Mouse (Mus musculus): Measurements from ENCODE around the gene Cox18.
A peak's percentile ranks its signal among the peaks of the same experiment; 100 is the strongest.
"Not testable (repeated sequence)": the region's sequence is repeated elsewhere in the genome, so short reads cannot be mapped to it uniquely, and the experiment has no call there.

The Cox18 gene

DNA sequence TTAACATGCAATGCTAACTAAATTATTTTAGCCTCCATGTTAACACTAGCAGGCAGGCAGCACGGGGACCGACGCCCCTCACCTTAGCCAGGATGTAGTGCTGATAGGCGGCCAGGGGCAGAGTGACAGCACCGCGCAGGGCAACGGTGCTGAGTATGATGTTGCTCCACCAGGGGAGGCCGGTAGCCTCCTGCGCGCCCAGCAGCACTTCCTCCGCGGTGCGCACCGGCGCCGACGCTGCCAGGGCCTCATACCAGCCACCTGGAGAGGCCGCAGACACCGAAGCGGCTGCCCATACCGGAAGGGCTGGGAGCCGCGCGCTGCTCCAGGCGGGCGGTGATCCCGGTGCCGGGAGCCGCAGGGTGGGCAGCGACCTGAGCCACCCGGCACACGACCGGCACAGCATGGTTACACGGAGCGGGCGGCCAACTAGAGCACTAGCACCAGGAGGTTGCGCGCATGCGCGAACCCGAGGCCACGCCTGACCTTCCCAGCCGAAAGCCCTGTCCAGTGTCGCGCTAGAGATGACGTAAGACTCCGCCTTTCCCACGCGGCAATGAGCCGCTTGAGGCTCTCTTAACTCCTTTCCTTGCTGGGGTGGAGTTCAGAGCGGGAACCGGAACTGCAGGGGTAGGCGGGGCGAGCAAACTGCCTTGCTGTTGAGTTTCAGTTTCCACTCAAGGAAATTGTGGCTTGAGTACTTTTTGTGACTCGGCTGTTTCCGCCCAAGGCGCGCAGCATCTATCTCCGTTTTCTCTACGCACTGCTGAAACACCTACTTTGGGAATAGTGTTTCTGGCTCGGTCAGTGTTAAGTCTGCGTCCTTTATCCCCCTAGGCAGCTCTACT is at the start of gene Cox18:
Gene Cox18 (minus strand): TSS at position 468 of the 848 bp plus-strand sequence.
- peak; percentile 97 for DNase-seq

DNA sequence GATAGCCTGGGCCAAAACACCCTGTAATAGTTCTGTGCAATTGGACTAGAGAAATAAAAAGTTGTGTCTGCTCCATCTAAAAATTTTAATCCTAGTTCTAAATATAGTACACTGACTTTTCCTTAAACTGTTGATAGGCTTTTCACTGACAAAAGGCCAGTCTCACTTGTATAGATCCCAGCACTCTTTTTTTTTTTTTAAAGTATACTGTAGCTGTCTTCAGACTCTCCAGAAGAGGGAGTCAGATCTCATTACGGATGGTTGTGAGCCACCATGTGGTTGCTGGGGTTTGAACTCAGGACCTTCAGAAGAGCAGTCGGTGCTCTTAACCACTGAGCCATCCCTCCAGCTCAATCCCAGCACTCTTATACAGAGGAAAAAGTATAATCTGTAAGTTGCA is 38.4 kb upstream of the Cox18 start:
- DNase-seq, result not testable (repeated sequence)

DNA sequence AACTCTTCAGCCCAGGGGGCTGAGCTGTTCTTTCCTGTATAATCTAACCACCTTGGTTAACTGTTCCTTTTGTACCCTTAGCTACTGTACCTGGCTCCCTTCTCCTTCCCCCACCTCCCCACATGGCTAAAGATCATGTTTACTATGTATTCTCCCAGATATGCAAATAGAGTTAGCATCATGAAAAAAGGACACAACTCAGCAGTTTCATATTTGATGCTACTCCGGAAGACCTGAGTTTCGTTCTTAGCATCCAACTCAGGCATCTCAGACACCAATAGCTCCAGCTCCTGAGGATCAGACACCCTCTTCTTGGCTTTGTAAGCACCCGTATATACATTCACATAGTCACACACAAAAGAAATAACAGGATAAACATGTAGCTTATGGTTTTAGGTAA is 33.2 kb upstream of the Cox18 start:
- no peak for DNase-seq

- DNase-seq, result no peak
Observed at GRCm38 (mm10) chr5:90247503-90247902, 23.7 kb upstream of the Cox18 start.

DNA sequence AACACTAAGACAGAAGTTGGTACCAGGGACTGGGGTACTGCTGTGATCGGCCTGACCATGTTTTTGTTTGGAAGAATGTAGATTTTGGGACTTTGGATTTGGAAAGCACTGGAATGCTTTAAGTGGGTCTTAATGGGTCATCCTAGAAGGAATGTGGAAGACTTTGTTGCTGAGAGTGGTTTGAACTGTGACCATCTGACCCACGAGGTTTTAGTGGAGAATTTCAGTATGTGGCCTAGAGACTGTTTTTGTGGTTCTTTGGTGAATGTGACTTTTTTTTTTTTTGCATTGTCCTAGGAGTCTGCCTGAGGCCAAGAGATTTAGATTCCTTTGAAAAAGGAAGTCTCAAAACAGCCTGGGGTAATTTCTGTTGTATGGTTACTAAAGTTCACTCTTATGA is 23.2 kb upstream of the Cox18 start:
- no peak for DNase-seq

DNA sequence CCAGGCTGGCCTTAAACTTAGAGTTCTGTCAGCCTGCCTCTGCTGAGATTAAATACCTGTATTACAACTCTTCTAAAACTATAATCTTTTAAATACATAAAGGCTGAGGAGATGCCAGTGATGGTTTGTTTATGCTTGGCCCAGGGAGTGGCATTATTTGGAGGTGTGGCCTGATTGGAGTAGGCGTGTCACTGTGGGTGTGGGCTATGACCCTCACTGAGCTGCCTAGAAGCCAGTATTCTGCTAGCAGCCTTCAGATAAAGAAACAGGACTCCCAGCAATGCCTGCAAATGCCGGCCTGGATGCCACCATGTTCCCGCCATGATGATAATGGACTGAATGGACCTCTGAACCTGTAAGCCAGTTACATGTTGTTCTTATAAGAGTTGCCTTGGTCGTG is 22.8 kb upstream of the Cox18 start:
- DNase-seq, result no peak

DNA sequence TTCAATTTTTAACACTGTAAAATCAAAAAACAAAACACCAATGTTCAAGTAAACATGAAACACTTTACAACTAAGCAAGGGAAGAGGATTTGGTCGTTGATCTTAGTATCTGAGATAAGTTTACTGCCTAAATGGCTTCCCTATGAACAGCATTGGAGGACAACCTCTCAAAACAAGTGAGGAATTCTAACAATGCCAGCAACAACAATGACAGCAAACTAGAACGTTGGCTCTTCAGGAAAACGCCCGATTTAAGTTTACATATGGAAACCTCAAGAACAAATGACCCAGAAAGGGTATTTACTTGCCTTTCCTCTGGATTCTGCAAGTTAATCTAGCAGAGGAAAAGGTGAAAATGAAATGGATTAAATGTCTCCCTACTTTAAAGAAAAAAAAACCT is 21.6 kb upstream of the Cox18 start:
- DNase-seq, result no peak

DNA sequence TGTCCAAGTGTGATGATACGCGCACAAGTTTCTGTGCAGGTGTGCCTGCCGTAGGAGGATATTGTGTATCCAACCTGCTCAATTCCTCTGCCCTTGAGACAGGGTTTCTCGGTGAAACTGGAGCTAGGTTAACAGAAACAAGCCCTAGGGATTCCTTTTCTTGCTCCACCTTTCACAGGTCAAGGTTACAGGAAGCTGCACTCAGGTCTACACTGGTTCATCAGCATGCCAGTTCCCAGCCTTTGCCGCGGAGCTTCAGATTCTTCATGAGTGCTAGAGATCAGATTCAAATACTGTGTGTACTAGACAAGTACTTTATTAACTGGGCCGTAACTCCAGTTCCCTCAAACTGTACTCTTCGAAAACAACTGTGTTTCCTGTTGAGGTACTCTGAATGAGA is 11.4 kb upstream of the Cox18 start:
- no peak for DNase-seq

GRCm38 (mm10) chr5:90233305-90233704 is 9.5 kb upstream of the Cox18 start:
- no peak for DNase-seq

- no peak for DNase-seq
Observed at GRCm38 (mm10) chr5:90229760-90230159, 6.0 kb upstream of the Cox18 start.

- DNase-seq, result no peak
Observed at GRCm38 (mm10) chr5:90226696-90227095, 2.9 kb upstream of the Cox18 start.

GRCm38 (mm10) chr5:90224730-90225129 is 929 bp upstream of the Cox18 start:
- DNase-seq, result no peak

DNA sequence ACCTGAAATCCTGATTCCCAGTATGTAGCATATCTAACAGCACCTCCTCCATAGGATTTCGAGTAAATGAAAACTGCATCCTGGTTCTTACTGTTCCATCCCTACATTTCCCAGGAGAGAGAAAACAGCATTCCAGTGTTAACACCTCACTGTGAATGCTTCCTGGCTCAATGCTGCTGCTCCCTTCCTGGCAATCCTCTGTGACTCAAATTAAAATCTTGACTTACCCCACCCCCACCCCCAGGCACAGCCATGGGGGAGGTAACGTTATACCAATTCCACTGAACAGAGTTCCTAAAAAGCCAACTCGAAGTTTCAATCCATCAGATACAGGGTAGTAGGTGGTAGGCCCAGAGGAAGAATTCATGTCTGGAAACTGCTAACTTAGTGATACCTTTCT is 864 bp downstream of the Cox18 start:
- no peak for DNase-seq

- no peak for DNase-seq
Observed at GRCm38 (mm10) chr5:90217791-90218190, 6.0 kb downstream of the Cox18 start.

- DNase-seq, result no peak
Observed at GRCm38 (mm10) chr5:90217226-90217625, 6.6 kb downstream of the Cox18 start.

DNA sequence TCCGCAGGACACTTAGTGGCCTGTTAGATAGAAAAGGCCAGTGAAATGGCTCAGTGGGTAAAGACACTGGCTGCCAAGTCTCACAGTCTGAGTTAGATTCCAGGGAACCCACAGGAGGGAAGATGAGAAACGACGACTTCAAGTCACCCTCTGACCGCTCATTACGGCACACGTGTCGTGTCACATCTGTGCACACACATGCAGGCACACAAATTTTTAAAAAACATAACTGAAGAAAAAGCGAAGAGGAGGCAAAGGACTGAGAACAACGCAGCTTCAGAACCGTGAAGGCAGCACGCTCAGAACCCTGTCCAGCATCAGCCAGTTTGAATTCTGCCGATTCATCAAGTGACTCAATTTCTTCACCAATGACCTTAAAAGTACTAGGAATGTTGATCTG is 10.4 kb downstream of the Cox18 start:
- no peak for DNase-seq

DNA sequence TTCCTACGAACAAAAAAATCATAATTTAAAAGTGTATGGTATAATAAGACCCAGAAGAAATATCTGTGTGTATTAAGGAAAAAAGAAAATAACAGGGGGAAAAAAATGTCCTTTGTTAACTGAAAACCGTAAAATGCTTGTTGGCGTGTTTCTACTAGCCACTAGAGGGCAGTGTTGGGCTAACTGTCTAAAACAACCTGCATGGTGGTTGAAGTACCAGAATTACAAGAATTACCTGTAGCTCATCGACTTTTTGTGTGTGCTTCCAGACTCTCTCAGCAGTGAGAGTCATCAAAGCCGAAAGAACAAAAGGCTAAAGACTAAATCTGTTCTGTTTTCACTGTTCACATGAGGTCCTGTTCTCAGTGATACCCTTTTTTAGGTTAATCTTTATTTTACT is 20.6 kb downstream of the Cox18 start:
- DNase-seq, result peak; percentile 48

DNA sequence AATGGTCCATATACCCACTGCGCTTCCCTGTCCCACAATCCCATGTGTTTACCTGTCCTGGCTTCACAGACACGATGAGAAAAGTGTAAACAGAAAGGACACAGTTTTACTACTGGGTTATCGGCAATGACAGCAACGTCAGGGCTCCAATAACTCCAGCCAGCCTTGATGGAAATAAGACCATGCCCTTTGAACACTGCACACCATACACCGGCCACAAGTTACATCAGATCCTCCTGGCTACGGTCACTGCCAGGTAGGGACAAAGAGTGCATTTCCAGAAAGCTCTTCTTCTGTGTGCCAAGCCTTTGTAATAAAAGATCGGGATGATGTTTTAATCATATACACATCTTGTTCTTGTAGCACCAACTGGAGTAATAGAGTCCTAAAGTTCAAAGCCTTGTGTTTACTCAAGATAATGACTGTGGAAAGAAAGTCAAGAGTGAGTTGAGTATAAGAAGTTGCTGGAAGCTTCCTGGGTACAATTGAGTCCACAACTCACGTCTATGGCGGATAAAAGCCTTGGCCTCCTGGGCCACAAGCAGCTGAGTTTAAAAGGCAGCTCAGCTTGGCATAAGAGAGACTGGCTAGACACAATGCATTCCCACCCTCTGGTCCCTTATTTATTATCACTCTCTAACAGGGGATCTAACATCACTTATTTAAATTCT is 21.2 kb downstream of the Cox18 start:
- DNase-seq, result no peak

- no peak for DNase-seq
Observed at GRCm38 (mm10) chr5:90199922-90200632, 23.7 kb downstream of the Cox18 start.

DNA sequence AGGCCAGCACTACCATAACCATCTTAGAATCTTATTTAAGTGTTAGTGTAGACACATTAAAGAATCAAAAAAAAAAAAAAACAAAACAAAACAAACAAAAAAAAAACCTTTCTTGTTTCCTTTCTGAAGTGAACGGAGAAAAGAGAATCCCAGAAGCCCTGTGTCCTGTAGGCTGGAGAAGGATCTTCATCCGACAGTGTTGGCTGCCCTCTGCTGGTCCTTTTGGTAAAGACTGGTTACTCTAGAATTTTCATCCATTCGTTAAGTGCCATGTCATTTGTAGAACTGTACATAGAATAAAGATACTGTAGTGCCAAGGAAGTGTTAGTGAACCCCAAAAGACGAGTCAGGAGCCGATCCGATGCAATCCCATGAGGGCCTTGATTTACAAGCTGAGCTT is 29.0 kb downstream of the Cox18 start:
- peak; percentile 24 for DNase-seq

- DNase-seq, result no peak
Observed at GRCm38 (mm10) chr5:90182782-90183181, 41.0 kb downstream of the Cox18 start.

DNA sequence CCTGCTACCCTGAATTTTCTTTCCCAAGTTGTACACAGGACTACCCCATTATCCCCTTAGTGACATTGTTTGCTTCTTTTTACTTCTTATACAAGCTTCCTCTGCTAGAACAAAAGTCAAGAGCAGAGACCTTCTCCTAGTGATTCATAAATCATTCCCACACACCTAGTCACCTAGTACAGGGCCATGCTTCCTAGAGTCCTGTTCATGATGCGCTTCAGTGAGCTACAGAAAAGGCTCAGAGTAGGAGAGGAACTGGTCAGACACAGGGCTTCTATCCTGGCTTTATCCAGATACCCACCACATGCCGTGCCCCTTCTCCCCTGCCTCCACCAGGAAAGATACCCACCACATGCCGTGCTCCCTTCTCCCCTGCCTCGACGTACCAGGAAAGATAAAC is 44.7 kb downstream of the Cox18 start:
- no peak for DNase-seq

- no peak for DNase-seq
Observed at GRCm38 (mm10) chr5:90178116-90178515, 45.7 kb downstream of the Cox18 start.
